Mouse (Mus musculus) embryonic fibroblast, embryonic 13.5 days (primary cell): Measurements from ENCODE around the gene Sirt1.

Source experiments
- CTCF ChIP-seq: IDR thresholded peaks from 2 replicates; pipeline ENCODE4 v1.5.1; 2011; ENCODE audit warnings: mild to moderate bottlenecking, control low read depth, low read length, moderate library complexity, borderline replicate concordance; ENCODE audit not compliant: insufficient read depth
- POLR2A ChIP-seq: IDR thresholded peaks from 2 replicates; pipeline ENCODE4 v1.6.1; 2011; ENCODE audit warnings: low read depth, mild to moderate bottlenecking, control low read depth, low read length, moderate library complexity

DNA sequence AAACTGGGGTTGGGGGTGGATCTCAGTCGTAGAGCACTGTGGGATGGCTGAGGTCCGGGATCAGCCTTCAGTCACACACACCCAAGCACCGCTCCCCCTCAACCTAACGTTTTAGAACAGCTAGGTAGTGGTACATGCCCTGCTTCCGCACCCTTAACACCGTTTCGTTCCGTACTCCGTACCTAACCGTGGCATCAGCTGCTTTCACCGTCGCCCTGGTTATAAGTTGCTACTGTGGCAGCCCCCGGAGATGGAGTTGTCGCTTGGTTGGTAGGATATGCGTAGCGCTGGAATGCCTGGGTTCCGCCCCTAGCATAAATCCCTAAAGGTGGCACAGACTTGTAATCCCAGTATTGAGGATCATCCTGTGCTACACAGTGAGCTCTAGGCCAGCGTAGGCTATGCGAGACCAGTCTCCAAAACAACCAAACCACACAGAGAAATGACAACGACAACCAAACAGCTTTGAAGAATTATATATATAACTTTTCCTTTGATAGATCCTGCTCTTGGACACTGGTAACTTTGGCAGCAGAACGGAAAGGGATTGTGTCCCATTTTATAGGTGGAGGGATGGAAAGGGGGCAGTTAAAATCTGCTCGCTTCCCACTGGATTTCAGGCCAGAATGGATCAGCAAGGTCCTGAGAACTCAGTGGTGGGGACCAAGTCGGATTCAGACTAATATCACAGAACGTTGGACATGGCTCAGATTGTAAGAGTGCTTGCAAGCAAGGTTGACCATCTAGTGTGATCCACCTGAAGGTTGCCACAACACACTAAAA lies at the start of gene Sirt1:
- TF ChIP-seq CTCF, result no peak
- peak; percentile 29; the same call in 1 of the 2 replicates for TF ChIP-seq POLR2A
